Mouse (Mus musculus): ENCODE measurements around the gene Gsn. TPM values are rescaled to one million over a fixed set of nuclear protein-coding genes. Genes with fewer than 3 reads are reported as not detected.

The Gsn gene
- polyA plus RNA-seq (2014; fragmentation: Nextera tagmentation; extraction: Ambion mirVana) = 76.4 and 85.4 TPM in 2 replicates

GRCm38 (mm10) chr2:35255885-35256833 is at the start of gene Gsn:
Gene Gsn, plus strand, starts transcription at chr2:35256380.
- peak within 1 kb of the TSS; percentile 54 for H3K4me3 ChIP-seq (ENCODE audit: low read depth, low read length)
- 5% methylated on average over 54 of the region's 54 CpGs for WGBS
- peak; percentile 95 for ATAC-seq (replicated peaks; ENCODE audit: low FRiP score)
- peak; percentile 85 for DNase-seq (ENCODE audit: low spot score)
- peak within 1 kb of the TSS; percentile 62; the same call in 1 of the 2 replicates for H3K9ac ChIP-seq (ENCODE audit: low read depth, low read length)
- H3K4me2 ChIP-seq = peak within 1 kb of the TSS; percentile 97
- H3K27me3 ChIP-seq (replicated peaks; ENCODE audit: control insufficient read depth, insufficient read depth, low read length) = peaks cover 8% of the 10 kb centered on the region
- H3K36me3 ChIP-seq (ENCODE audit: control insufficient read depth, insufficient read depth, low read length) = no peaks in the 10 kb centered on the region
- no peaks in the 10 kb centered on the region for H3K9me3 ChIP-seq (ENCODE audit: control insufficient read depth, low read length)
- no peak within 1 kb of the TSS for H3K27ac ChIP-seq (ENCODE audit: low read depth, low read length)
- H3K4me1 ChIP-seq (replicated peaks; ENCODE audit: control insufficient read depth, insufficient read depth, low read length) = peaks cover 26% of the 10 kb centered on the region

- Histone ChIP-seq H3K4me3 (ENCODE audit: low read depth, low read length) (no peak overlapping the region), H3K27me3 (replicated peaks; ENCODE audit: control insufficient read depth, insufficient read depth, low read length) (no peaks in the 10 kb centered on the region), H3K4me1 (replicated peaks; ENCODE audit: control insufficient read depth, insufficient read depth, low read length) (no peaks in the 10 kb centered on the region; the same call in 1 of the 2 replicates), H3K27ac (ENCODE audit: low read depth, low read length) (no peak overlapping the region), H3K36me3 (ENCODE audit: control insufficient read depth, insufficient read depth, low read length) (no peaks in the 10 kb centered on the region), H3K9ac (ENCODE audit: low read depth, low read length) (no peak overlapping the region), H3K4me2 (no peak overlapping the region), H3K9me3 (ENCODE audit: control insufficient read depth, low read length) (no peaks in the 10 kb centered on the region)
- 69% methylated on average over 3 of the region's 3 CpGs for WGBS
- ATAC-seq (replicated peaks; ENCODE audit: low FRiP score) (no peak), DNase-seq (ENCODE audit: low spot score) (no peak)
These were observed 49.4 kb upstream of the Gsn start for GRCm38 (mm10) chr2:35206761-35207160.

GRCm38 (mm10) chr2:35208054-35208453 is 48.1 kb upstream of the Gsn start:
- no peak overlapping the region for H3K27ac ChIP-seq (ENCODE audit: low read depth, low read length)
- no peak overlapping the region for H3K4me3 ChIP-seq (ENCODE audit: low read depth, low read length)
- H3K4me2 ChIP-seq = no peak overlapping the region
- no peaks in the 10 kb centered on the region for H3K27me3 ChIP-seq (replicated peaks; ENCODE audit: control insufficient read depth, insufficient read depth, low read length)
- H3K9ac ChIP-seq (ENCODE audit: low read depth, low read length) = no peak overlapping the region
- H3K36me3 ChIP-seq (ENCODE audit: control insufficient read depth, insufficient read depth, low read length) = no peaks in the 10 kb centered on the region
- H3K9me3 ChIP-seq (ENCODE audit: control insufficient read depth, low read length) = no peaks in the 10 kb centered on the region
- peaks cover 1% of the 10 kb centered on the region; the same call in 1 of the 2 replicates for H3K4me1 ChIP-seq (replicated peaks; ENCODE audit: control insufficient read depth, insufficient read depth, low read length)
- ATAC-seq (replicated peaks; ENCODE audit: low FRiP score) (no peak), DNase-seq (ENCODE audit: low spot score) (no peak)
- WGBS = 91% methylated on average over 3 of the region's 3 CpGs

- Histone ChIP-seq H3K27me3 (replicated peaks; ENCODE audit: control insufficient read depth, insufficient read depth, low read length) (no peaks in the 10 kb centered on the region), H3K4me2 (no peak overlapping the region), H3K27ac (ENCODE audit: low read depth, low read length) (no peak overlapping the region), H3K4me3 (ENCODE audit: low read depth, low read length) (no peak overlapping the region), H3K36me3 (ENCODE audit: control insufficient read depth, insufficient read depth, low read length) (no peaks in the 10 kb centered on the region), H3K4me1 (replicated peaks; ENCODE audit: control insufficient read depth, insufficient read depth, low read length) (peaks cover 9% of the 10 kb centered on the region), H3K9me3 (ENCODE audit: control insufficient read depth, low read length) (no peaks in the 10 kb centered on the region), H3K9ac (ENCODE audit: low read depth, low read length) (no peak overlapping the region)
- 55% methylated on average over 8 of the region's 8 CpGs for WGBS
- DNase-seq (ENCODE audit: low spot score) (no peak), ATAC-seq (replicated peaks; ENCODE audit: low FRiP score) (no peak)
These were observed 47.1 kb upstream of the Gsn start for GRCm38 (mm10) chr2:35208931-35209665.

GRCm38 (mm10) chr2:35211681-35212080 is 44.5 kb upstream of the Gsn start:
- Histone ChIP-seq H3K4me1 (replicated peaks; ENCODE audit: control insufficient read depth, insufficient read depth, low read length) (peaks cover 9% of the 10 kb centered on the region), H3K4me3 (ENCODE audit: low read depth, low read length) (no peak overlapping the region), H3K27ac (ENCODE audit: low read depth, low read length) (no peak overlapping the region), H3K9ac (ENCODE audit: low read depth, low read length) (no peak overlapping the region), H3K36me3 (ENCODE audit: control insufficient read depth, insufficient read depth, low read length) (no peaks in the 10 kb centered on the region), H3K9me3 (ENCODE audit: control insufficient read depth, low read length) (no peaks in the 10 kb centered on the region), H3K27me3 (replicated peaks; ENCODE audit: control insufficient read depth, insufficient read depth, low read length) (no peaks in the 10 kb centered on the region), H3K4me2 (no peak overlapping the region)
- 68% methylated on average over 3 of the region's 3 CpGs for WGBS
- DNase-seq (ENCODE audit: low spot score) = no peak
- ATAC-seq (replicated peaks; ENCODE audit: low FRiP score) = no peak

- H3K9ac ChIP-seq (ENCODE audit: low read depth, low read length) = no peak overlapping the region
- no peaks in the 10 kb centered on the region for H3K9me3 ChIP-seq (ENCODE audit: control insufficient read depth, low read length)
- peak overlapping the region; percentile 19; the same call in 1 of the 2 replicates for H3K4me2 ChIP-seq
- H3K27me3 ChIP-seq (replicated peaks; ENCODE audit: control insufficient read depth, insufficient read depth, low read length) = no peaks in the 10 kb centered on the region
- ATAC-seq (replicated peaks; ENCODE audit: low FRiP score) = peak; percentile 54; the same call in 1 of the 2 replicates
- WGBS = 39% methylated on average over 12 of the region's 12 CpGs
- DNase-seq (ENCODE audit: low spot score) = no peak
- H3K4me1 ChIP-seq (replicated peaks; ENCODE audit: control insufficient read depth, insufficient read depth, low read length) = peaks cover 9% of the 10 kb centered on the region
- H3K4me3 ChIP-seq (ENCODE audit: low read depth, low read length) = no peak overlapping the region
- no peak overlapping the region for H3K27ac ChIP-seq (ENCODE audit: low read depth, low read length)
- no peaks in the 10 kb centered on the region for H3K36me3 ChIP-seq (ENCODE audit: control insufficient read depth, insufficient read depth, low read length)
These were observed 42.8 kb upstream of the Gsn start for GRCm38 (mm10) chr2:35213345-35213910.

GRCm38 (mm10) chr2:35214881-35215358 is 41.3 kb upstream of the Gsn start:
- no peak; the same call in 1 of the 2 replicates for ATAC-seq (replicated peaks; ENCODE audit: low FRiP score)

GRCm38 (mm10) chr2:35215363-35215762 is 40.8 kb upstream of the Gsn start:
- no peak overlapping the region for H3K4me3 ChIP-seq (ENCODE audit: low read depth, low read length)
- WGBS = 86% methylated on average over 14 of the region's 14 CpGs
- H3K27me3 ChIP-seq (replicated peaks; ENCODE audit: control insufficient read depth, insufficient read depth, low read length) = no peaks in the 10 kb centered on the region
- H3K4me1 ChIP-seq (replicated peaks; ENCODE audit: control insufficient read depth, insufficient read depth, low read length) = peaks cover 9% of the 10 kb centered on the region; the same call in 1 of the 2 replicates
- ATAC-seq (replicated peaks; ENCODE audit: low FRiP score) = no peak
- H3K9me3 ChIP-seq (ENCODE audit: control insufficient read depth, low read length) = no peaks in the 10 kb centered on the region
- DNase-seq (ENCODE audit: low spot score) = peak; percentile 30
- no peak overlapping the region for H3K27ac ChIP-seq (ENCODE audit: low read depth, low read length)
- no peak overlapping the region for H3K9ac ChIP-seq (ENCODE audit: low read depth, low read length)
- no peak overlapping the region for H3K4me2 ChIP-seq
- H3K36me3 ChIP-seq (ENCODE audit: control insufficient read depth, insufficient read depth, low read length) = no peaks in the 10 kb centered on the region

More at GRCm38 (mm10) chr2:35214881-35215358, 41.3 kb upstream of the Gsn start:
- WGBS = 11% methylated on average over 12 of the region's 12 CpGs
- H3K27ac ChIP-seq (ENCODE audit: low read depth, low read length) = no peak overlapping the region
- no peak overlapping the region for H3K9ac ChIP-seq (ENCODE audit: low read depth, low read length)
- H3K4me3 ChIP-seq (ENCODE audit: low read depth, low read length) = no peak overlapping the region
- no peak overlapping the region for H3K4me2 ChIP-seq
- peaks cover 9% of the 10 kb centered on the region for H3K4me1 ChIP-seq (replicated peaks; ENCODE audit: control insufficient read depth, insufficient read depth, low read length)
- H3K27me3 ChIP-seq (replicated peaks; ENCODE audit: control insufficient read depth, insufficient read depth, low read length) = no peaks in the 10 kb centered on the region
- peak; percentile 82 for DNase-seq (ENCODE audit: low spot score)
- H3K9me3 ChIP-seq (ENCODE audit: control insufficient read depth, low read length) = no peaks in the 10 kb centered on the region
- H3K36me3 ChIP-seq (ENCODE audit: control insufficient read depth, insufficient read depth, low read length) = no peaks in the 10 kb centered on the region
